ENCODE assay signal across 20 mouse cellular contexts in the genomic region with DNA sequence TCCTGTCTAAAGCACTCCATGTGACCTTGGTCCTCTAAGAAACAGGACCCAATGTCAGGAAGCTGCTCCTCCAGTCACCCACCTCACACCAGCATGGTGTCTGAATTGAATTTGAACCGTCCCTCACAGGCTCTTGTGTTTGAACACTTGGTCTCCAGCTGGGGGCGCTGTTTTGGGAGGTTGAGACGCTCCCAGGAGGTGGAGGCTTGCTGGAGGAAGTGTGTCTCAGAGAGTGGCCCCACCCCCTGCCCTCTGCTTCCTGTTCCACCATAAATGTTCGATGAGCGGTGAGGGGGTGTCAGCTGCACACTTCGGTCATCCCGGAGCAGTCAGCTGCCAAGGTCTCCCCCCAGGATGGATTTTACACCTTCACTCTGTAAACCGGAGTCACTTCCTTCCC.
A peak's percentile ranks its signal among the peaks of the same experiment; 100 is the strongest.
DNase-seq lines count a peak whose midpoint lies in the region; ATAC-seq and TF ChIP-seq lines count a peak whose summit lies in the region.
"Had no signal": no experiment of that assay in that cellular context is flagged by ENCODE, and none has a peak within 500 bp of the region (broad histone marks: within the 10 kb centered on the region; RNA-seq: fewer than 3 reads in every experiment).

No protein-coding gene starts in this region.

- H3K4me3 ChIP-seq in liver, embryonic 14.5 days (ENCODE audit: insufficient read depth in 1 of 2, low read depth in 2 of 2, low read length in 2 of 2), result no peak overlapping the region
- H3K4me3 ChIP-seq in liver, embryonic 11.5 days (ENCODE audit: low read depth, low read length), result no peak overlapping the region
- H3K4me3 ChIP-seq in bone marrow, adult 2 months (replicated peaks; ENCODE audit: control insufficient read depth, low read depth, low read length), result no peak overlapping the region
- no peak overlapping the region for H3K4me3 ChIP-seq in stomach, postnatal 0 days (ENCODE audit: low read depth, low read length)
- H3K4me3 ChIP-seq: forebrain, embryonic 10.5 days; hindbrain, embryonic 12.5 days; limb, embryonic 15.5 days; midbrain, embryonic 15.5 days; neural tube, embryonic 12.5 days had no signal

- peak; percentile 30 for TF ChIP-seq CTCF in liver, embryonic 14.5 days (IDR thresholded peaks at IDR 0.05; ENCODE audit: low read depth)
- 0 out of 2 replicates have a peak, but pooled peaks have one; percentile 3 for TF ChIP-seq CTCF in bone marrow, adult 2 months (IDR thresholded peaks at IDR 0.05; ENCODE audit: control insufficient read depth, insufficient read depth, low read length)
- peak; percentile 31 for TF ChIP-seq CTCF in stomach, postnatal 0 days (IDR thresholded peaks at IDR 0.05; ENCODE audit: low read depth)

- H3K9me3 ChIP-seq in liver, embryonic 14.5 days (ENCODE audit: control insufficient read depth, low read length), result no peaks in the 10 kb centered on the region
- H3K9me3 ChIP-seq in liver, embryonic 11.5 days (ENCODE audit: control insufficient read depth, low read length), result no peaks in the 10 kb centered on the region
- no peaks in the 10 kb centered on the region for H3K9me3 ChIP-seq in stomach, postnatal 0 days (ENCODE audit: control insufficient read depth, low read length)
- H3K9me3 ChIP-seq: hindbrain, embryonic 12.5 days; limb, embryonic 15.5 days; midbrain, embryonic 15.5 days had no signal

- no peak for TF ChIP-seq EP300 in liver, embryonic 14.5 days (IDR thresholded peaks at IDR 0.05; ENCODE audit: low read depth)
- TF ChIP-seq EP300 in stomach, postnatal 0 days (optimal IDR thresholded peaks at IDR 0.05), result no peak

- no peak for DNase-seq in liver, embryonic 14.5 days (ENCODE audit: low read depth in 3 of 3, low spot score in 3 of 3)
- no peak for DNase-seq in liver, embryonic 11.5 days (ENCODE audit: low spot score)
- DNase-seq in thymus, postnatal 14 days, result peak; percentile 24
- no peak for DNase-seq in thymus, adult 18-20 months
- no peak for DNase-seq in stomach, postnatal 0 days (ENCODE audit: low spot score)
- no peak for DNase-seq in frontal cortex, postnatal 10 days (ENCODE audit: low spot score in 2 of 2)
- no peak for DNase-seq in kidney, postnatal 10 days
- DNase-seq: cerebellum, adult 18-20 months; kidney, adult 11 months; kidney, postnatal 25 days; right cerebral cortex, postnatal 25 days had no signal

- no peaks in the 10 kb centered on the region for H3K27me3 ChIP-seq in liver, embryonic 14.5 days (ENCODE audit: control insufficient read depth, insufficient read depth, low read length)
- no peaks in the 10 kb centered on the region for H3K27me3 ChIP-seq in liver, embryonic 11.5 days (replicated peaks; ENCODE audit: control insufficient read depth, insufficient read depth, low read length)
- no peaks in the 10 kb centered on the region for H3K27me3 ChIP-seq in stomach, postnatal 0 days (ENCODE audit: control insufficient read depth, insufficient read depth, low read length)
- H3K27me3 ChIP-seq: CH12.LX; hindbrain, embryonic 12.5 days; limb, embryonic 15.5 days; midbrain, embryonic 15.5 days; neural tube, embryonic 12.5 days; Patski had no signal

- no peak for ATAC-seq in liver, embryonic 14.5 days (ENCODE audit: insufficient read depth)
- ATAC-seq in liver, embryonic 11.5 days (replicated peaks; ENCODE audit: low FRiP score), result no peak
- ATAC-seq in stomach, postnatal 0 days (ENCODE audit: low FRiP score, low TSS enrichment), result no peak
- ATAC-seq: midbrain, embryonic 15.5 days; Patski had no signal

- no peak for TF ChIP-seq POLR2A in bone marrow, adult 2 months (IDR thresholded peaks at IDR 0.05; ENCODE audit: borderline replicate concordance, control insufficient read depth, low read depth, low read length)

- H3K27ac ChIP-seq in liver, embryonic 14.5 days, result no peak overlapping the region
- H3K27ac ChIP-seq in liver, embryonic 11.5 days (ENCODE audit: low read depth, low read length), result no peak overlapping the region
- 0 out of 2 replicates have a peak overlapping the region, but pooled peaks have one; percentile 28 for H3K27ac ChIP-seq in bone marrow, adult 2 months (ENCODE audit: control insufficient read depth, insufficient read depth, low read depth, low read length, poor library complexity)
- no peak overlapping the region for H3K27ac ChIP-seq in stomach, postnatal 0 days (replicated peaks)
- H3K27ac ChIP-seq: forebrain, embryonic 10.5 days; hindbrain, embryonic 12.5 days; limb, embryonic 15.5 days; macrophage; midbrain, embryonic 15.5 days; neural tube, embryonic 12.5 days had no signal

- 57% methylated on average over 8 of the region's 8 CpGs for WGBS in liver, embryonic 14.5 days (ENCODE audit: insufficient replicate concordance)
- WGBS in liver, embryonic 11.5 days, result 74% methylated on average over 8 of the region's 8 CpGs
- 34% methylated on average over 8 of the region's 8 CpGs for WGBS in bone marrow, adult 2 months
- WGBS in stomach, postnatal 0 days, result 76% methylated on average over 8 of the region's 8 CpGs

- no peak overlapping the region for H3K4me2 ChIP-seq in liver, embryonic 14.5 days (ENCODE audit: low read depth)
- H3K4me2 ChIP-seq in liver, embryonic 11.5 days, result no peak overlapping the region
- H3K4me2 ChIP-seq in stomach, postnatal 0 days (replicated peaks; ENCODE audit: low read depth), result no peak overlapping the region
- H3K4me2 ChIP-seq: hindbrain, embryonic 12.5 days; limb, embryonic 15.5 days; midbrain, embryonic 15.5 days; neural tube, embryonic 12.5 days had no signal

- no peaks in the 10 kb centered on the region for H3K36me3 ChIP-seq in liver, embryonic 14.5 days (replicated peaks; ENCODE audit: control insufficient read depth, insufficient read depth, low read depth)
- H3K36me3 ChIP-seq in liver, embryonic 11.5 days (ENCODE audit: control insufficient read depth, insufficient read depth, low read length), result no peaks in the 10 kb centered on the region
- H3K36me3 ChIP-seq in stomach, postnatal 0 days (ENCODE audit: control insufficient read depth, insufficient read depth, low read length), result no peaks in the 10 kb centered on the region
- H3K36me3 ChIP-seq: forebrain, embryonic 10.5 days; hindbrain, embryonic 12.5 days; limb, embryonic 15.5 days; midbrain, embryonic 15.5 days; neural tube, embryonic 12.5 days had no signal

- no peaks in the 10 kb centered on the region for H3K4me1 ChIP-seq in liver, embryonic 14.5 days (replicated peaks; ENCODE audit: control insufficient read depth in 2 of 2, insufficient read depth in 2 of 2, low read length in 1 of 2)
- no peaks in the 10 kb centered on the region for H3K4me1 ChIP-seq in liver, embryonic 11.5 days (replicated peaks; ENCODE audit: control insufficient read depth, insufficient read depth, low read length)
- H3K4me1 ChIP-seq in bone marrow, adult 2 months (ENCODE audit: control insufficient read depth, insufficient read depth, low read length), result peaks cover 8% of the 10 kb centered on the region
- no peaks in the 10 kb centered on the region for H3K4me1 ChIP-seq in stomach, postnatal 0 days (replicated peaks; ENCODE audit: control insufficient read depth, insufficient read depth)

- H3K9ac ChIP-seq in liver, embryonic 14.5 days (replicated peaks), result no peak overlapping the region
- no peak overlapping the region for H3K9ac ChIP-seq in liver, embryonic 11.5 days (ENCODE audit: low read depth, low read length)
- H3K9ac ChIP-seq in stomach, postnatal 0 days (ENCODE audit: low read length), result no peak overlapping the region
- H3K9ac ChIP-seq: hindbrain, embryonic 12.5 days; limb, embryonic 15.5 days; midbrain, embryonic 15.5 days; neural tube, embryonic 12.5 days had no signal
